Mouse (Mus musculus) erythroblast, embryonic 14.5 days (primary cell): ENCODE data around the gene Cd300e.
"Not testable (repeated sequence)": the region's sequence is repeated elsewhere in the genome, so short reads cannot be mapped to it uniquely, and the experiment has no call there.

Source experiments
- GATA1 ChIP-seq: IDR thresholded peaks from 2 replicates; pipeline ENCODE4 v1.6.1; 2012; ENCODE audit warnings: low read length, inconsistent platforms, mixed read lengths
- TAL1 ChIP-seq: IDR thresholded peaks from 3 replicates; pipeline ENCODE4 v1.6.1; 2012; ENCODE audit warnings: low read length, inconsistent platforms, mixed read lengths

DNA sequence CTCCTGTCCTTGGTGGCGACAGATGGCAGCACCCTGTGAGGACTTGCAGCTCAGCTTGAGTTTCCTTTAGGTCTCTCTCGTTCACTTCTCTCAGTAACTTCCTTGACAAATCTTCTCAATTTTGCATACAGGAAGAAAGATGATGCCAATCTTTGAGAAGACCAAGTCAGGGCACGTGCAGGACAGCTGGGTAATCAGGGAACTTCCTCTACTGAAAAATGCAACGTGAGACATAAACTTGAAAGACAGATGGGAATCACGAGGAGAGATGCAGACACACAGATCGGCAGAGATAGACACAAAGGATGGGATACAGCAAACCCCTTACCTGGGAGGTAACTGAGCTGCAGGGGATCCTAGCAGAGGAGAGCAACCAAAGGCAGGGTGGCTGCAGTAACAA, 35.1 kb downstream of the Cd300e start, which contains the start of gene Cd300ld4:
- not testable (repeated sequence) for TF ChIP-seq GATA1, TAL1
